Mouse (Mus musculus): Measurements from ENCODE around the gene AC124108.1.

Gene AC124108.1

GRCm38 (mm10) chr1:132246137-132246536, 54.9 kb downstream of the AC124108.1 start:
- DNase-seq (ENCODE audit: low spot score): no peak

DNA sequence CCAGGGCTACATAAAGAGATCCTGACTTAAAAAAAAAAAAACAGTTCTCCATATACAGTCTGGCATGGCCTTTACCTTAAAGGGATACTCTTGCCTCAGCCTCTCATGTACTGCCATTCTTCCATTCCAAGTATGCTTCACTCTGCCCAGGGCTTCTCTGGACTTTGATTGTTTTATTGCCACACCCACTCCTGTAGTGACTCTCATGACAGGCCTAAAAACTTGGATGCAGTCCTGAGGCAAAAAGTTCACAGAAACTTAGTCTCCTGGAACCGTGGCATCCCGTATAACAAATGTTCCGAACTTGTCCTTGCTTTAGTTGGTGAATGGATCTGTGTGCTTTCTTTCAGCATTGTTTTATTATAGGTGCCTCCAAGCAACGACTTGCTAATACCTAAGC, 55.4 kb downstream of the AC124108.1 start:
- no peak for DNase-seq (ENCODE audit: low spot score)

- no peak for DNase-seq (ENCODE audit: low spot score)
These were observed 63.2 kb downstream of the AC124108.1 start for GRCm38 (mm10) chr1:132254467-132254866.

Data from ovary, adult 18-20 months (tissue).